Mouse (Mus musculus): ENCODE results near the gene Immp2l.

- TF ChIP-seq CTCF (conservative IDR thresholded peaks at IDR 0.05; ENCODE audit: insufficient read depth, insufficient read length, low read depth, low read length) (no peak), POLR2A (IDR thresholded peaks at IDR 0.05; ENCODE audit: low read depth, low read length) (no peak)
Measured at GRCm38 (mm10) chr12:41557832-41558231, 533.9 kb downstream of the Immp2l start.

Measured in kidney, adult 2 months (tissue).